Mouse (Mus musculus) midbrain, postnatal 0 days (tissue): ENCODE measurements around the gene Gpr156. TPM values are rescaled to one million over a fixed set of nuclear protein-coding genes. Genes with fewer than 3 reads are reported as not detected.

Experiments used
- ATAC-seq: fragments of 200-750 bp; cut with Nextera tagmentation; 2 replicates; pipeline ENCODE4 v1.8.0; 2017; ENCODE audit warnings: moderate number of reproducible peaks, mild to moderate bottlenecking, moderate TSS enrichment, moderate library complexity; ENCODE audit not compliant: low FRiP score
- DNase-seq: peaks from one replicate; pipeline ENCODE4 v3.0.0-alpha.2; 2015; ENCODE audit warnings: low spot score
- H3K27ac ChIP-seq: fragments of 300-500 bp; sonication (generic); 2 replicates; pipeline ENCODE4 v1.5.1; 2014; ENCODE audit warnings: low read depth, mild to moderate bottlenecking, low read length, mixed read lengths
- H3K27me3 ChIP-seq: fragments of 300-500 bp; sonication (generic); 2 replicates; pipeline ENCODE4 v1.6.1; 2014; ENCODE audit warnings: low read length, control low read depth, mixed read lengths; ENCODE audit not compliant: insufficient read depth
- H3K36me3 ChIP-seq: fragments of 300-500 bp; sonication (generic); 2 replicates; pipeline ENCODE4 v1.6.1; 2014; ENCODE audit warnings: low read length, control low read depth, mixed read lengths; ENCODE audit not compliant: insufficient read depth
- H3K4me1 ChIP-seq: fragments of 300-500 bp; sonication (generic); 2 replicates; pipeline ENCODE4 v1.6.1; 2014; ENCODE audit warnings: mild to moderate bottlenecking, control low read depth, antibody characterized with exemption, low read length, mixed read lengths; ENCODE audit not compliant: insufficient read depth
- H3K4me2 ChIP-seq: fragments of 300-500 bp; sonication (generic); 2 replicates; pipeline ENCODE4 v1.6.1; 2014; ENCODE audit warnings: low read depth, mild to moderate bottlenecking, low read length, mixed read lengths; ENCODE audit not compliant: poor library complexity, severe bottlenecking
- H3K4me3 ChIP-seq: fragments of 300-500 bp; sonication (generic); 2 replicates; pipeline ENCODE4 v1.5.1; 2014; ENCODE audit warnings: low read depth, mild to moderate bottlenecking, low read length, moderate library complexity
- H3K9ac ChIP-seq: fragments of 300-500 bp; sonication (generic); replicated peaks from 2 replicates; pipeline ENCODE4 v1.6.1; 2014; ENCODE audit warnings: mild to moderate bottlenecking, low read length, moderate library complexity, mixed read lengths; ENCODE audit not compliant: poor library complexity, severe bottlenecking
- H3K9me3 ChIP-seq: fragments of 300-500 bp; sonication (generic); 2 replicates; pipeline ENCODE4 v1.6.1; 2016; ENCODE audit warnings: low read length, control low read depth
- CTCF ChIP-seq: IDR thresholded peaks from 2 replicates; pipeline ENCODE4 v1.5.1; 2016; ENCODE audit warnings: antibody characterized with exemption, mild to moderate bottlenecking
- WGBS: fragments of 180-500 bp; shearing (Covaris S2); extraction: QIAGEN DNeasy Blood & Tissue Kit; methylation state at CpG from one replicate; pipeline ENCODE4 v1.1.7; 2014; 5-methylcytosine and 5-hydroxymethylcytosine counted together
- polyA plus RNA-seq: library from polyadenylated mRNA; unstranded; fragments of >200 nt; fragmentation: Nextera tagmentation; extraction: Ambion mirVana; gene quantifications from 2 replicates; pipeline ENCODE4 v1.2.1, GENCODE M21; 2015
- total RNA-seq: library from RNA; depleted of rRNA; stranded (reverse); fragments of >200 nt; gene quantifications from 2 replicates; pipeline ENCODE4 v1.2.3, GENCODE M21; 2014

The Gpr156 gene
- total and polyA plus RNA-seq, 2 experiments from 2014 or later: 2.9 to 6.1 TPM

- Histone ChIP-seq H3K4me2 (no peak overlapping the region), H3K27ac (no peak overlapping the region), H3K36me3 (no peaks in the 10 kb centered on the region), H3K4me3 (no peak overlapping the region), H3K9me3 (no peaks in the 10 kb centered on the region), H3K4me1 (peaks cover 4% of the 10 kb centered on the region; the same call in 1 of the 2 replicates), H3K9ac (no peak overlapping the region), H3K27me3 (no peaks in the 10 kb centered on the region)
- no peak for TF ChIP-seq CTCF
- DNase-seq: no peak
- ATAC-seq: no peak
- 79% methylated on average over 8 of the region's 8 CpGs for WGBS
Observed at GRCm38 (mm10) chr16:37937276-37937675, 21.0 kb downstream of the Gpr156 start.

GRCm38 (mm10) chr16:37938125-37939081, 22.1 kb downstream of the Gpr156 start:
- H3K27me3 ChIP-seq: no peaks in the 10 kb centered on the region
- WGBS: 44% methylated on average over 16 of the region's 17 CpGs
- no peak overlapping the region for H3K9ac ChIP-seq

GRCm38 (mm10) chr16:37939082-37939863, 23.0 kb downstream of the Gpr156 start:
- no peaks in the 10 kb centered on the region for H3K36me3 ChIP-seq
- H3K9me3 ChIP-seq: no peaks in the 10 kb centered on the region
- 49% methylated on average over 11 of the region's 11 CpGs for WGBS
- peak overlapping the region; percentile 55 for H3K27ac ChIP-seq
- H3K4me2 ChIP-seq: peak overlapping the region; percentile 29
- TF ChIP-seq CTCF: no peak
- H3K27me3 ChIP-seq: no peaks in the 10 kb centered on the region
- peak overlapping the region; percentile 16; the same call in 1 of the 2 replicates for H3K4me3 ChIP-seq
- peaks cover 4% of the 10 kb centered on the region; the same call in 1 of the 2 replicates for H3K4me1 ChIP-seq
- DNase-seq: no peak
- H3K9ac ChIP-seq: no peak overlapping the region
- peak; percentile 52; the same call in 1 of the 2 replicates for ATAC-seq

More at GRCm38 (mm10) chr16:37938125-37939081, 22.1 kb downstream of the Gpr156 start:
- DNase-seq: peak; percentile 96
- H3K4me1 ChIP-seq: peaks cover 4% of the 10 kb centered on the region; the same call in 1 of the 2 replicates
- no peak for TF ChIP-seq CTCF
- no peaks in the 10 kb centered on the region for H3K9me3 ChIP-seq
- peak overlapping the region; percentile 29 for H3K4me2 ChIP-seq
- peak; percentile 97 for ATAC-seq
- H3K4me3 ChIP-seq: peak overlapping the region; percentile 16; the same call in 1 of the 2 replicates
- H3K36me3 ChIP-seq: no peaks in the 10 kb centered on the region
- peak overlapping the region; percentile 62 for H3K27ac ChIP-seq

GRCm38 (mm10) chr16:37940291-37940690, 24.0 kb downstream of the Gpr156 start:
- no peak for DNase-seq
- Histone ChIP-seq H3K4me1 (peaks cover 4% of the 10 kb centered on the region; the same call in 1 of the 2 replicates), H3K4me3 (no peak overlapping the region), H3K27ac (no peak overlapping the region), H3K9me3 (no peaks in the 10 kb centered on the region), H3K9ac (no peak overlapping the region), H3K4me2 (no peak overlapping the region), H3K27me3 (no peaks in the 10 kb centered on the region), H3K36me3 (no peaks in the 10 kb centered on the region)
- TF ChIP-seq CTCF: no peak
- no peak for ATAC-seq
- 91% methylated on average over 10 of the region's 10 CpGs for WGBS

GRCm38 (mm10) chr16:37943701-37944100, 27.4 kb downstream of the Gpr156 start:
- Histone ChIP-seq H3K4me1 (peaks cover 4% of the 10 kb centered on the region; the same call in 1 of the 2 replicates), H3K36me3 (no peaks in the 10 kb centered on the region), H3K9ac (0 out of 2 replicates have a peak overlapping the region, but pooled peaks have one; percentile 8), H3K4me2 (no peak overlapping the region), H3K27ac (no peak overlapping the region), H3K27me3 (no peaks in the 10 kb centered on the region), H3K9me3 (no peaks in the 10 kb centered on the region), H3K4me3 (no peak overlapping the region)
- WGBS: 22% methylated on average over 2 of the region's 2 CpGs
- TF ChIP-seq CTCF: no peak
- ATAC-seq: no peak
- DNase-seq: no peak
